Mouse (Mus musculus): ENCODE data around the gene Sap25.

GRCm38 (mm10) chr5:137678736-137679135 is 37.6 kb downstream of the Sap25 start:
- no peak for TF ChIP-seq CTCF (IDR thresholded peaks at IDR 0.05; ENCODE audit: low read depth)
- TF ChIP-seq EP300 (IDR thresholded peaks at IDR 0.05; ENCODE audit: low read depth): no peak

Data from liver, embryonic 14.5 days (tissue).